Mouse (Mus musculus) bone marrow macrophage, adult 2 months (primary cell): Measurements from ENCODE around the gene Lrrn1.

Experiments
- CTCF ChIP-seq: IDR thresholded peaks from 2 replicates; pipeline ENCODE4 v1.5.1; 2012; ENCODE audit warnings: low read depth, mild to moderate bottlenecking, low read length, moderate library complexity
- POLR2A ChIP-seq: IDR thresholded peaks from 2 replicates; pipeline ENCODE4 v1.6.1; 2012; ENCODE audit warnings: mild to moderate bottlenecking, low read depth, low read length, borderline replicate concordance

- TF ChIP-seq POLR2A, result no peak
- TF ChIP-seq CTCF, result no peak
Observed at GRCm38 (mm10) chr6:107541918-107542317, 12.3 kb downstream of the Lrrn1 start.
